Mouse (Mus musculus) adipose tissue, adult 10 weeks (tissue): ENCODE results near the gene Gm28305. TPM values are rescaled to one million over a fixed set of nuclear protein-coding genes. Genes with fewer than 3 reads are reported as not detected.

Source experiments
- polyA plus RNA-seq: library from polyadenylated mRNA; stranded (reverse); fragments of 350-450 nt; fragmentation: Illumina TruSeq; extraction: RNeasy Lipid Tissue Mini Kit (QIAGEN cat#74804); gene quantifications from one replicate; pipeline ENCODE4 v1.2.3, GENCODE M21; 2014; ENCODE audit warnings: low read depth, low replicate concordance

The Gm28305 gene
- not detected for polyA plus RNA-seq

DNA sequence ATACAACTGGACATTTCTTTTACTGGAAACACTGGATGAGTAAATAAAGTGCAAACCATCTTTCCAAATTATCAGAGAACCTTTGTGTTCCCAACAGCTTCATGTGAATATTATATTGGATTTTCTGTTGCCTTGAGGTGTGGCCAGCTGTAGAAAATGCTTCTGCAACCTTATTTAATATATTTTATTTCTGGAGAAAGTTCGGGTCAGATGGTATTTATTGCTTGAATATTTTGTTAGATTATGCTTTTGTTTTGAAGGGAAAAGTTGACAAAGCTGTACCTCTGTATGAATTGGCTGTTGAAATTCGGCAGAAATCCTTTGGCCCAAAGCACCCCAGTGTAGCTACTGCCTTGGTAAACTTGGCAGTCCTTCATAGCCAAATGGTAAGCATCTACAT lies at the start of gene Gm28305:
Gm28305 (plus strand) TSS at position 301 of the 400 bp plus-strand sequence.

DNA sequence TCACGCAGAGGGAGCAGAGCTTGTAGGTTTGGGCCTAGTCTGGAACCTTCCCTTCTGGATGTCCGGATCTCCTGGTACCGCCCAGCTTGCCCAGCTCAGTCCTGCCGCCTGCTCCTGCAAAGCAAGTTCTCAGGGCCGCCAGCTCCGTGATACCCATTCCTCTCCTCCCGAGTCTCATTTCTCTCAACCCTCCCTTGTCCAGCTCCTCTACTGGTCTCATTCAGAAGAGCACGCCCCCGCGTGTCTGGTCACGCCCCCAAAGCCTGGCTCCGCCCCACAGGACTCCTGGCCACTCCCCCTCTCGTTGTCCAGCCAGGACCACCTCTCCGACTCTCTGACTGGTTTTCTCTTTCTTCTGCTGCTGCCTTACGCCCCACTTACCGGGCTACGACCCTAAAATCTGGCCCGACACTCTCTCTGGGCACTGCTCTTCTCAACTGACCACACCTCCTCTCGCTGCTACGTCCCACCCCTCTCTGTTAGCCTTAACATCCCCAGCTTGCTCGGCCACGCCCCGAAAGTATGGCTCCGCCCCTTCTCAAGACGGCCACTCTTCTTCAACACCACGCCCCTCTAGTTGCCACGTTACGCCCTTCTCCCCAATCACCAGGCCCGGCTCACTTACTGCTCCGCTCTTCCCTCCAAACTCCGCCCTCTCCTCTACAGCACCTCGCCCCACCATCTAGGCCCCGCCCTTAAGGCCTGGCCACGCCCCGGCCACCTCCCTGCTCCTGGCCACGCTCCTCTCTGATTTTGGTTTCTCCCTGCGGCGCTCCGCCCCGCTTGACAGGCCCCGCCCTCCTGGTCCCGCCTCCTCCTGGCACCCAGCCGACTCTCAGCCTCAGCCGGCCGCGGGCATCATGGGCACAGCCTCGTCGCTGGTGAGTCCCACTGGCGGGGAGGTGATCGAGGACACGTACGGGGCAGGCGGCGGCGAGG lies 38.3 kb upstream of the Gm28305 start, which contains the start of gene Nphp3:
Nphp3 (plus strand) TSS at position 624 of the 939 bp plus-strand sequence.

DNA sequence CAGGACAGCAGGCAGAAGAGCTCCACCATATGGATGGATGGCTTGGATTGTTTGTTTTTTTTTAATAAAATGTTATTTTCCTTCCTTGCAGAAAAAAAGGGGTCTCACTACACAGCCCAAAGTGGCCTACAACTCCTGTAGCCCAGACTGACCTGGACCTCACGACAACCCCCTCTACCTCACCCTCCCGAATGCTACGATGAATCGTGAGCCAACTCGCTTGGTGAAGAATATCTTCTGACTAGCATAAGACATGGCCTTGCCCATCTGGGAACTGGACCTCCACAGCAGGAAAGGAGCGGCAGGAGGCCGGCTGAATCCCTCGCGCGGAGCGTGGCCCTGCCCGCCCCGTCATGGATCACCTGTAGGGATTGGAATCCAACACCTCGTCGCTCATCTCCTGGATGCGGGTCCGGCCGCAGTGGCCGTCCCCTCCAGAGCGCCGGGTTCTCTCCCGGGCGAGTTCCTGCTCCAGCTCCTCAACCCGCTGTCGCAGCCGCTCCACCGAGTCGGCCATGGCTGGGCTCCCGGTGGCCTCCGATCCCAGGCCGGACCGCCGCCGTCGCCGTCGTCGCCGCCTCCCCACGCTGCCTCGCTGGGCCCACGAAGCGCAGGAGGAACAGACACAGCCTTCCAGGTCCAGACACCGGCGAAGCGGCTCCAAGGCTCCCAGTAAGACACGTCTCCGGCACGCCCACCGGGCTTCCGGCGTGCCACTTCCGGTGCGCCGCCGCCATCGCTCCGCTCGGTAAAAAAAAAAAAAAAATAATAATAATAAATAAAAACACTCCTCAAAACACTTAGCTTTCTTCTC lies 22.2 kb downstream of the Gm28305 start, which contains the start of gene Uba5:
Uba5 (minus strand) TSS at position 705 of the 814 bp plus-strand sequence.

DNA sequence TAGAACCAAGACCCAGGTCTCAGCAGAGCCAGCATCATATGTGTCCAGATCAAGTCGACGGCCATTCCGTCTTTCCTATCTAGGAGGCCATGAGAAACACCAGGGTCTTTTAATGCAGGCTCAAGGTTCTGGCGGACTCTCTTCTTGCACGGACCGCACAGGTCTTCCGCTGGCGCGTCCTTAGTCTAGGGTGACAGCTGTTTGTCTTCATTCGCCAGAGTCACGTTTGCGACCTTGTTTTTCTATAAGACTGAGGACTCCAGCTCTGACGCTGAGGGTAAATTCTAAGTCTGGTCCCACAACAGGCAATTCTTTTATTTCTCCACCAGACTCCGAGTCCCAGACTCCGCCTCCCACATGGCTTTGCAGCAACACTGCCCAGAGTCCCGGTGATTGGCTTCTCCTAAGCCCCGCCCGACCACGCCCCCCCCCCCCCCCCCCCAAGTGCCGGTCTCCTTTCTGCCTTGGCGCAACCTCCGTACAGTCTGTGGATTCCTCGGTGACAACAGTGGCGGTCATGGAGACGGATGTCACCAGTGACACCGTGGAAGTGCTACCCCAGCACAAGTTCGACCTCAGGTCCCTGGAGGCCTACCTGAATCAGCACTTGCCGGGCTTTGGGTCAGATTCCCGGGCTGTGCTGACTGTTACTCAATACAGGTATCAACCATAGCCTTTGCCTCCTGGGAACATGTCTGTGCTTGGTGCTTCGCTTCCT lies 22.9 kb downstream of the Gm28305 start, which contains the start of gene Acad11:
Acad11 (plus strand) TSS at position 134 of the 718 bp plus-strand sequence.

Other genes with a start within 250 kb of the Gm28305 start
- 6.3 TPM for gene Nphp3, start 38.1 kb upstream of the Gm28305 start, polyA plus RNA-seq
- gene Uba5, start 22.5 kb downstream of the Gm28305 start, polyA plus RNA-seq: 49.5 TPM
- gene Acad11, start 22.7 kb downstream of the Gm28305 start, polyA plus RNA-seq: 56.8 TPM
- gene Ackr4, start 86.3 kb downstream of the Gm28305 start, polyA plus RNA-seq: 20.0 TPM
- 29.2 TPM for gene Dnajc13, start 222.3 kb downstream of the Gm28305 start, polyA plus RNA-seq